Mouse (Mus musculus): ENCODE measurements around the gene Acot12.

DNA sequence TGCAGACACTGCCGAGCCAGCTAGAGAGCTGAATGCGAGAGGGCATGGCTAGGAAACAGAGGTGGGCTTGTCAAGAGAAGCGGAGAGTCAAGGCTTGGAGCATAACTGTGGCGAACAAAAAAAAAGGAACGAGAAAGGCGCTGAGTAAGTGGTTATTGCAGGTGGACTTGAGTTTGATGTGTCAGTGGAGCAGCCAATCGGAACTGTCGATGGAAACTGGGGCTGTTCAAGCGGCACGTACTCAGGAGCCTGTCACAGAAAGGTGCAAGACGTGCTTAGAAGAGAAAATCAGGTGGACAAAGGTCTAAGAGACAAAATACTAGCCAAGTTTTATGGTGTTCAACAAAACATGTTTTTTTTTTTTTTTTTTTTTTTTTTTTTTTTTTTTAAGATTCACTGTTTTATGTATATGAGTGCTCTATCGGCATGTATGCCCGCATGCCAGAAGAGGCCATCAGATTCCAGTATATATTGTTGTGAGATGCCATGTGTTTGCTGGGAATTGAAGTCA is 53.7 kb downstream of the Acot12 start:
- TF ChIP-seq GATA1 (IDR thresholded peaks at IDR 0.05; ENCODE audit: borderline replicate concordance, low read length) (no peak), FLI1 (IDR thresholded peaks at IDR 0.05; ENCODE audit: low read length) (no peak)
